Mouse (Mus musculus): ENCODE measurements around the gene Cdk7. TPM values are rescaled to one million over a fixed set of nuclear protein-coding genes. Genes with fewer than 3 reads are reported as not detected.
"Not testable (repeated sequence)": the region's sequence is repeated elsewhere in the genome, so short reads cannot be mapped to it uniquely, and the experiment has no call there.

The Cdk7 gene
- 10 to 100 TPM; 21.3 to 22.2 TPM for total RNA-seq (2021)
- long read RNA-seq, experiment 1, transcript Cdk7-201 (12 exons, 1,988 nt): major isoform, 16 of 22 reads
- long read RNA-seq, experiment 1, partial matches to known transcripts: 3 of 22 reads
- long read RNA-seq, experiment 1, other reads (novel, unspliced or antisense): 1 of 22 reads
- long read RNA-seq, experiment 2, transcript Cdk7-201 (12 exons, 1,988 nt): major isoform, 11 of 12 reads
- long read RNA-seq, experiment 2, partial matches to known transcripts: 0 of 12 reads
- long read RNA-seq, experiment 2, other reads (novel, unspliced or antisense): 1 of 12 reads

- peak; percentile 95 for DNase-seq
These were observed at the start of gene Cdk7 for GRCm38 (mm10) chr13:100730861-100731176. Cdk7 (minus strand) TSS chr13:100730939.

GRCm38 (mm10) chr13:100777491-100777890 lies 46.8 kb upstream of the Cdk7 start:
- DNase-seq: no peak

GRCm38 (mm10) chr13:100776710-100777109 lies 46.0 kb upstream of the Cdk7 start:
- no peak for DNase-seq

GRCm38 (mm10) chr13:100776056-100776419 lies 45.3 kb upstream of the Cdk7 start:
- DNase-seq: no peak

- DNase-seq: peak; percentile 89 to 90
These were observed 44.7 kb upstream of the Cdk7 start, which contains the start of gene Cenph for GRCm38 (mm10) chr13:100775252-100776055. Cenph (minus strand) TSS chr13:100775899.

- DNase-seq: no peak
These were observed 44.0 kb upstream of the Cdk7 start for GRCm38 (mm10) chr13:100774704-100775103.

- DNase-seq: peak; percentile 41 to 54
These were observed 24.6 kb upstream of the Cdk7 start for GRCm38 (mm10) chr13:100755329-100755728.

GRCm38 (mm10) chr13:100754186-100754585 lies 23.4 kb upstream of the Cdk7 start:
- no peak for DNase-seq

- DNase-seq: no peak
These were observed 22.3 kb upstream of the Cdk7 start for GRCm38 (mm10) chr13:100753011-100753410.

GRCm38 (mm10) chr13:100752529-100752928 lies 21.8 kb upstream of the Cdk7 start:
- DNase-seq: no peak

GRCm38 (mm10) chr13:100751402-100751801 lies 20.7 kb upstream of the Cdk7 start:
- DNase-seq: no peak

- no peak for DNase-seq
These were observed 20.1 kb upstream of the Cdk7 start for GRCm38 (mm10) chr13:100750799-100751198.

GRCm38 (mm10) chr13:100748638-100749037 lies 17.9 kb upstream of the Cdk7 start:
- DNase-seq: peak in 1 of 2 experiments; percentile 4

- no peak for DNase-seq
These were observed 15.4 kb upstream of the Cdk7 start for GRCm38 (mm10) chr13:100746090-100746489.

- DNase-seq: peak; percentile 96
These were observed 13.5 kb upstream of the Cdk7 start, which contains the start of gene Mrps36 for GRCm38 (mm10) chr13:100744036-100744744. Mrps36 (minus strand) TSS chr13:100744659.

- no peak for DNase-seq
These were observed 12.8 kb upstream of the Cdk7 start for GRCm38 (mm10) chr13:100743346-100744035.

- no peak for DNase-seq
These were observed 12.1 kb upstream of the Cdk7 start for GRCm38 (mm10) chr13:100742831-100743230.

GRCm38 (mm10) chr13:100732756-100733155 lies 2.0 kb upstream of the Cdk7 start:
- DNase-seq: no peak

- DNase-seq: not testable (repeated sequence)
These were observed 815 bp upstream of the Cdk7 start for GRCm38 (mm10) chr13:100731462-100732046.

GRCm38 (mm10) chr13:100730153-100730860 lies 432 bp downstream of the Cdk7 start:
- DNase-seq: peak in 1 of 2 experiments; percentile 33

- not testable (repeated sequence) for DNase-seq
These were observed 2.2 kb downstream of the Cdk7 start for GRCm38 (mm10) chr13:100728530-100728929.
